Mouse (Mus musculus) liver, embryonic 14.5 days (tissue): ENCODE measurements at regions not wholly inside any gene's neighbourhood (a gene's known extent, or its start where the extent isn't known, plus 50 kb on each side); places are given as distances from the start of the nearest gene placed in this dataset.

Experiments used
- ATAC-seq: fragments of 200-750 bp; cut with Nextera tagmentation; 2 replicates; pipeline ENCODE4 v1.8.0; 2017; ENCODE audit warnings: moderate number of reproducible peaks, mild to moderate bottlenecking, moderate library complexity; ENCODE audit not compliant: insufficient read depth
- DNase-seq, 3 experiments: peaks; one replicate each; pipeline ENCODE4 v3.0.0-alpha.2; 2012 to 2013; ENCODE audit warnings: low read depth in 3 of 3, low spot score in 3 of 3
- H3K27ac ChIP-seq: fragments of 300-500 bp; sonication (generic); 2 replicates; pipeline ENCODE4 v1.5.1; 2014; ENCODE audit warnings: moderate library complexity, mild to moderate bottlenecking, control low read depth, inconsistent platforms
- H3K27me3 ChIP-seq: fragments of 300-500 bp; sonication (generic); 2 replicates; pipeline ENCODE4 v1.6.1; 2014; ENCODE audit warnings: mild to moderate bottlenecking, low read length, moderate library complexity; ENCODE audit not compliant: control insufficient read depth, insufficient read depth
- H3K36me3 ChIP-seq: fragments of 300-500 bp; sonication (generic); replicated peaks from 2 replicates; pipeline ENCODE4 v1.6.1; 2014; ENCODE audit warnings: low read depth; ENCODE audit not compliant: control insufficient read depth, insufficient read depth
- H3K4me1 ChIP-seq, 2 experiments: fragments of 200-500 bp in 1 of 2; fragments of 300-500 bp in 1 of 2; sonication (generic) in 1 of 2; replicated peaks; 2 replicates each; pipeline ENCODE4 v1.6.1; 2012 to 2014; ENCODE audit warnings: antibody characterized with exemption in 1 of 2, inconsistent platforms in 1 of 2, low read length in 1 of 2; ENCODE audit not compliant: control insufficient read depth in 2 of 2, insufficient read depth in 2 of 2
- H3K4me2 ChIP-seq: fragments of 300-500 bp; sonication (generic); 2 replicates; pipeline ENCODE4 v1.6.1; 2014; ENCODE audit warnings: low read depth, mild to moderate bottlenecking, control low read depth, moderate library complexity
- H3K4me3 ChIP-seq, 2 experiments: fragments of 200-500 bp in 1 of 2; fragments of 300-500 bp in 1 of 2; sonication (generic) in 1 of 2; 2 replicates each; pipeline ENCODE4 v1.5.1; 2012 to 2014; ENCODE audit warnings: low read depth in 2 of 2, low read length in 2 of 2, mild to moderate bottlenecking in 2 of 2, control low read depth in 1 of 2, inconsistent platforms in 1 of 2, moderate library complexity in 1 of 2; ENCODE audit not compliant: insufficient read depth in 1 of 2
- H3K9ac ChIP-seq: fragments of 300-500 bp; sonication (generic); replicated peaks from 2 replicates; pipeline ENCODE4 v1.6.1; 2014; ENCODE audit warnings: mild to moderate bottlenecking, control low read depth, moderate library complexity
- H3K9me3 ChIP-seq: fragments of 300-500 bp; sonication (generic); 2 replicates; pipeline ENCODE4 v1.6.1; 2016; ENCODE audit warnings: low read length, mixed read lengths; ENCODE audit not compliant: control insufficient read depth
- CTCF ChIP-seq: IDR thresholded peaks from 2 replicates; pipeline ENCODE4 v1.5.1; 2016; ENCODE audit warnings: antibody characterized with exemption, low read depth, control low read depth
- EP300 ChIP-seq: IDR thresholded peaks from 2 replicates; pipeline ENCODE4 v1.6.1; 2016; ENCODE audit warnings: antibody characterized with exemption, low read depth
- WGBS: fragments of 180-500 bp; shearing (Covaris S2); extraction: QIAGEN DNeasy Blood & Tissue Kit; methylation state at CpG from one replicate; pipeline ENCODE4 v1.1.7; 2014; ENCODE audit not compliant: insufficient replicate concordance; 5-methylcytosine and 5-hydroxymethylcytosine counted together

GRCm38 (mm10) chr14:86290556-86290955 is 850.5 kb downstream of the Diaph3 start:
- H3K9me3 ChIP-seq: no peaks in the 10 kb centered on the region
- H3K4me1 ChIP-seq: no peaks in the 10 kb centered on the region
- no peak overlapping the region for H3K27ac ChIP-seq
- H3K36me3 ChIP-seq: no peaks in the 10 kb centered on the region
- H3K4me2 ChIP-seq: no peak overlapping the region
- H3K9ac ChIP-seq: no peak overlapping the region
- DNase-seq (no peak), ATAC-seq (no peak)
- no peak for TF ChIP-seq EP300
- no peak for TF ChIP-seq CTCF
- no peak overlapping the region for H3K4me3 ChIP-seq
- 68% methylated on average over 3 of the region's 3 CpGs for WGBS
- no peaks in the 10 kb centered on the region for H3K27me3 ChIP-seq

GRCm38 (mm10) chr14:86261640-86262230 is 879.3 kb downstream of the Diaph3 start:
- H3K9me3 ChIP-seq: no peaks in the 10 kb centered on the region
- no peak overlapping the region for H3K9ac ChIP-seq
- no peaks in the 10 kb centered on the region for H3K27me3 ChIP-seq
- H3K27ac ChIP-seq: no peak overlapping the region
- WGBS: 68% methylated on average over 8 of the region's 8 CpGs
- TF ChIP-seq EP300 (no peak), CTCF (no peak)
- no peak for ATAC-seq
- DNase-seq: no peak
- H3K4me2 ChIP-seq: no peak overlapping the region
- no peaks in the 10 kb centered on the region for H3K36me3 ChIP-seq
- H3K4me1 ChIP-seq: no peaks in the 10 kb centered on the region
- no peak overlapping the region for H3K4me3 ChIP-seq

GRCm38 (mm10) chr14:86254196-86254595 is 886.8 kb downstream of the Diaph3 start:
- Histone ChIP-seq H3K36me3 (no peaks in the 10 kb centered on the region), H3K27me3 (no peaks in the 10 kb centered on the region), H3K9ac (no peak overlapping the region), H3K4me2 (no peak overlapping the region), H3K9me3 (no peaks in the 10 kb centered on the region), H3K4me3 (no peak overlapping the region), H3K4me1 (no peaks in the 10 kb centered on the region), H3K27ac (no peak overlapping the region)
- WGBS: 43% methylated on average over 1 of the region's 1 CpGs
- TF ChIP-seq EP300 (no peak), CTCF (no peak)
- ATAC-seq (no peak), DNase-seq (no peak)

- Histone ChIP-seq H3K9me3 (no peaks in the 10 kb centered on the region), H3K36me3 (no peaks in the 10 kb centered on the region), H3K9ac (no peak overlapping the region), H3K4me1 (no peaks in the 10 kb centered on the region), H3K27me3 (no peaks in the 10 kb centered on the region), H3K27ac (no peak overlapping the region), H3K4me2 (no peak overlapping the region), H3K4me3 (no peak overlapping the region)
- DNase-seq (no peak), ATAC-seq (no peak)
- TF ChIP-seq CTCF: no peak
- TF ChIP-seq EP300: no peak
Measured at GRCm38 (mm10) chr14:86251617-86252016, 889.4 kb downstream of the Diaph3 start.

- Histone ChIP-seq H3K4me2 (no peak overlapping the region), H3K9ac (no peak overlapping the region), H3K4me3 (no peak overlapping the region), H3K36me3 (no peaks in the 10 kb centered on the region), H3K27me3 (no peaks in the 10 kb centered on the region), H3K27ac (no peak overlapping the region), H3K9me3 (no peaks in the 10 kb centered on the region), H3K4me1 (no peaks in the 10 kb centered on the region)
- no peak for DNase-seq
- WGBS: 66% methylated on average over 4 of the region's 4 CpGs
- ATAC-seq: no peak
- TF ChIP-seq CTCF (no peak), EP300 (no peak)
Measured at GRCm38 (mm10) chr14:86247686-86248085, 893.3 kb downstream of the Diaph3 start.

GRCm38 (mm10) chr14:86246770-86247169 is 894.3 kb downstream of the Diaph3 start:
- Histone ChIP-seq H3K4me3 (no peak overlapping the region), H3K9me3 (no peaks in the 10 kb centered on the region), H3K4me1 (no peaks in the 10 kb centered on the region), H3K4me2 (no peak overlapping the region), H3K36me3 (no peaks in the 10 kb centered on the region), H3K9ac (no peak overlapping the region), H3K27ac (no peak overlapping the region), H3K27me3 (no peaks in the 10 kb centered on the region)
- WGBS: 79% methylated on average over 8 of the region's 8 CpGs
- DNase-seq (no peak), ATAC-seq (no peak)
- TF ChIP-seq CTCF (no peak), EP300 (no peak)
